Mouse (Mus musculus): ENCODE measurements around the gene Serpinf1. TPM values are rescaled to one million over a fixed set of nuclear protein-coding genes. Genes with fewer than 3 reads are reported as not detected.

Gene Serpinf1
- polyA plus RNA-seq, 1 experiment from 2014 or later: 42.6 TPM

DNA sequence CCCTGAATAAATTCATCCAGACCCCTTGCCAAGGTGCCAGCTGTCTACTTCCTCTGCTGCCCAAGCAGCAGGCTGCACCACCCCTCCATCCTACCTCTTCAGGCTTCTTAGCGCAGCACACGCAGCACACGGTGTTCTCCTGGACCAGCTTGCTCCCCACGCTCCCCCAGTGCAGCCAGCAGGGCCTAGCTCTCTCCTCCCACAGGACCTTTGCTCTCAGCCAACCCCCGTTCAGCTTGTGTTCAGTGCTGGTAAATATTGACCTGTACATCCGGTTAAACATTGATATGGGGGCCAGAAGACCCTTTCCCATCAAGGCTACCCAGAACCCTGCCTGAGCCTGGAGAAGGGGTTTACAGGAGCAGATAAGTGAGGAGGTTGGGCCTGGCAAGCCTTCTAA lies 16.9 kb upstream of the Serpinf1 start, which contains the start of gene Serpinf2:
Gene Serpinf2, minus strand, starts transcription at position 229 of the 400 bp plus-strand sequence.
- Histone ChIP-seq H3K4me2 (no peak within 1 kb of the TSS), H3K4me3 (no peak within 1 kb of the TSS), H3K27ac (replicated peaks) (no peak within 1 kb of the TSS), H3K4me1 (replicated peaks) (no peaks in the 10 kb centered on the region), H3K9me3 (no peaks in the 10 kb centered on the region), H3K9ac (no peak within 1 kb of the TSS), H3K36me3 (peaks cover 15% of the 10 kb centered on the region; the same call in 1 of the 2 replicates), H3K27me3 (no peaks in the 10 kb centered on the region)
- WGBS: 87% methylated on average over 6 of the region's 6 CpGs
- ATAC-seq (ENCODE audit: low FRiP score, low read depth): no peak

DNA sequence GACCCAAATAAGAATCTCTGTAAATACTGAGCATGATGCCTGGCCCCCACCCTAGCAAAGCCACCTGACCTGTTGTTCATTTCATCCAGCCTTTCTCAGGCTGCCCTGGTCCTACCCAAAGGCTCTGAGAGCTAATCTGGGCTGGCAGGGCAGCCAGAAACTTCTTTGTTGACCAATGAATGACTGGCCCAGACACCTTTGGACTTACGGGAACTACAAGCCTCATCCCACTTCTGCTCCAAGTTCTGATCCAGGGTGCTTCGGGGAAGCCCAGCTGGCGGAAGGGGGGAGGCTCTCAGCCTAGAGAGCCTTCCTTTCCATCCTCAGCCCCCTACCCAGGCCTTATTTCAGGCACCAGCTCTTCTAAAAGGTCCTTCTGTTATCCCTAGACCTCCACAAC lies 16.3 kb upstream of the Serpinf1 start:
- WGBS: 90% methylated on average over 3 of the region's 3 CpGs
- Histone ChIP-seq H3K4me1 (replicated peaks) (no peaks in the 10 kb centered on the region), H3K9ac (no peak overlapping the region), H3K27me3 (no peaks in the 10 kb centered on the region), H3K36me3 (peaks cover 11% of the 10 kb centered on the region; the same call in 1 of the 2 replicates), H3K4me2 (no peak overlapping the region), H3K27ac (replicated peaks) (no peak overlapping the region), H3K4me3 (no peak overlapping the region), H3K9me3 (no peaks in the 10 kb centered on the region)
- ATAC-seq (ENCODE audit: low FRiP score, low read depth): no peak

DNA sequence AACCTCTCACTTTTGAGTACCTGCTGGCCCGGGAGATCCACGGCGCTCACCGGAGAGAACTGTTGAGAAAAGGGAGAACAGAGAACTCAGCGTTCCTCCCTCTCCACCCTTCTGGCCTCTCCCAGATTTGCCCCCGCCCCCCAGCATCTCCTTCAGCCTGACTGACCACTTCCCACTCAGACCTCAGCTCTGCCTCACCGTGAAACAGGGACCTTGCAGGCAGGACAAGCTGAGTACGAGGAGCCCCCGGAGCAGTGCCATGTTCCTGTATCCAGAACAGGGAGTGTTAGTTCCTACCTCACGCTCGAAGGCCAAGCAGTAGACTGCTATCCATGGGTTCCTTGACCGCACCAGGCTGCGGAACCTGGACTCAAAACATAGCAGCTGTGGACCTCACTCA lies 15.7 kb upstream of the Serpinf1 start:
- no peak for ATAC-seq (ENCODE audit: low FRiP score, low read depth)
- Histone ChIP-seq H3K9ac (no peak overlapping the region), H3K9me3 (no peaks in the 10 kb centered on the region), H3K36me3 (peaks cover 8% of the 10 kb centered on the region; the same call in 1 of the 2 replicates), H3K4me3 (no peak overlapping the region), H3K27ac (replicated peaks) (no peak overlapping the region), H3K4me2 (no peak overlapping the region), H3K4me1 (replicated peaks) (no peaks in the 10 kb centered on the region), H3K27me3 (no peaks in the 10 kb centered on the region)
- WGBS: 92% methylated on average over 13 of the region's 13 CpGs

DNA sequence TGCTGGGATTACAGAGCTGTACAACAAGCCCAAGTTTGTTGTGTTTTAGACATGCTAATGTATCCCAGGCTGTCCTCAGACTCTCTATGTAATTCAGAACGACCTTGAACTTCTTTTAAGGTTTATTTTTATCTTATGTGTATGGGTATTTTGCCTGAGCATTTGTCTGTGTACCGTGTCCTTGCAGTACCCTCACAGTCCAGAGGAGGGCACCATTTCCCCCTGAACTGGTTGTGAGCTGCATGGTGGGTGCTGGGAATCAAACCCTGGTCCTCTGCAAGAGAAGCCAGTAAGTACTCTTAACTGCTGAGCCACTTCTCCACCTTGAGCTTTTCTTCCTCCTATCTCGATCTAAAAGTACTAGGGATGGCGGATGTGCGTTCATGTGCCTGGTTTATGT lies 11.6 kb upstream of the Serpinf1 start:
- no peak overlapping the region for H3K4me2 ChIP-seq
- H3K4me3 ChIP-seq: no peak overlapping the region
- no peaks in the 10 kb centered on the region for H3K27me3 ChIP-seq
- no peak overlapping the region for H3K27ac ChIP-seq (replicated peaks)
- no peaks in the 10 kb centered on the region for H3K9me3 ChIP-seq
- WGBS: 92% methylated on average over 5 of the region's 5 CpGs
- no peaks in the 10 kb centered on the region for H3K36me3 ChIP-seq
- ATAC-seq (ENCODE audit: low FRiP score, low read depth): no peak
- 0 out of 2 replicates have a peak, but pooled peaks cover 4% of the 10 kb centered on the region for H3K4me1 ChIP-seq (replicated peaks)
- no peak overlapping the region for H3K9ac ChIP-seq

DNA sequence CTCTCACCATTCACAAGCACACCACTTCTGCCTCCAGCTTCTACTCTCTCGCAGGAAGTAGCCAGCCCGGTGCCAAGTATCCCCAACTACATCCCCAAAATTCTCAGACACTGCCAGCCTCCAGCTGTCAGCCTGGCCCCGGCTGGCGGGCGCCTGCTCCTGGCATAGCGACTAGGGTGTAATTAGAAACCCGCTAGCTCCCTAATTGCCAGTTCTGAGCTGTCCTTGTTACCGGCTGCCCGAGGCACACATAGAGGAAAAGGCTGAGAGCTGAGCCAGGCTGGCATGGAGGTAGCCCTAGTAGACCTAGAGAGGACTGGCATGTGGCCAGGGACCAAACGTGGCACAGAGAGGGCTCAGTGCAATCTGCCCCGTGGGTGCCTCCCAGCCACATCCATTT lies 8.8 kb upstream of the Serpinf1 start:
- H3K27ac ChIP-seq (replicated peaks): no peak overlapping the region
- 60% methylated on average over 11 of the region's 11 CpGs for WGBS
- peak; percentile 75 for ATAC-seq (ENCODE audit: low FRiP score, low read depth)
- no peaks in the 10 kb centered on the region for H3K36me3 ChIP-seq
- no peak overlapping the region for H3K4me2 ChIP-seq
- H3K9ac ChIP-seq: no peak overlapping the region
- H3K4me1 ChIP-seq (replicated peaks): 0 out of 2 replicates have a peak, but pooled peaks cover 4% of the 10 kb centered on the region
- H3K27me3 ChIP-seq: no peaks in the 10 kb centered on the region
- no peaks in the 10 kb centered on the region for H3K9me3 ChIP-seq
- no peak overlapping the region for H3K4me3 ChIP-seq

DNA sequence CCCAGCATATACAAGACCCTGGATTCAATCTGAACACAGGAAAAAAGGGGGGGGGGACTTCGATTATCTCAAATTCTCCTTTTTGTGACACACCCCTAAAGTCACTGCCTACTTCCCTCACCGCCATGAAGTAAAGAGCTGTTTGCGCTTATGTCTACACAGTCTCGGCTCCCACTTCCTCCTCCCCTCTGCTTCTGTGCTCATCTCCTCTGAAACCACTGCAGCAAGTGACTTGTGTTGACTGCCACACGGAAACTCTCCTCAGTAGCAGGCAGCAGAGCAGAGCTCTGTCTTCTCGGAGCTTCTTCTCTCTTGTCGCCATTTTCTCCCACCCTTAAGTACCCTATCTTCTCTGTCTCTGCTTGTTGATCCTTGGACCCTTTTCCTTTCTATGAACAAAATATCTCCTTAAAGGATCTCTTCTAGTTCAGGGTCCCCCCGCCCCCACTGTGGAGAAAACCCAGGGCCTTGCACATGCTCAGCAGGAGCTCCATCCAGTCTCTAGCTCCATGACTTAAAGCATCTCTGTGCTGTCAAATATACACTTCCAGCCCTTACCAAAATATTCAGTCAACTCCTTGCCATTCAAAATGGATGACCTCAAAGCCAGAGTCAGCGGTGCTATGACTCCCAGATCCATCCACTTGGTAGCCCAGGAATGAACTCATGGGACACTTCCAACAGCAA lies 6.7 kb upstream of the Serpinf1 start:
- Histone ChIP-seq H3K27me3 (no peaks in the 10 kb centered on the region), H3K9ac (no peak overlapping the region), H3K36me3 (no peaks in the 10 kb centered on the region), H3K4me2 (no peak overlapping the region), H3K9me3 (no peaks in the 10 kb centered on the region), H3K4me3 (no peak overlapping the region), H3K4me1 (replicated peaks) (0 out of 2 replicates have a peak, but pooled peaks cover 4% of the 10 kb centered on the region), H3K27ac (replicated peaks) (no peak overlapping the region)
- no peak for ATAC-seq (ENCODE audit: low FRiP score, low read depth)
- 85% methylated on average over 9 of the region's 9 CpGs for WGBS

DNA sequence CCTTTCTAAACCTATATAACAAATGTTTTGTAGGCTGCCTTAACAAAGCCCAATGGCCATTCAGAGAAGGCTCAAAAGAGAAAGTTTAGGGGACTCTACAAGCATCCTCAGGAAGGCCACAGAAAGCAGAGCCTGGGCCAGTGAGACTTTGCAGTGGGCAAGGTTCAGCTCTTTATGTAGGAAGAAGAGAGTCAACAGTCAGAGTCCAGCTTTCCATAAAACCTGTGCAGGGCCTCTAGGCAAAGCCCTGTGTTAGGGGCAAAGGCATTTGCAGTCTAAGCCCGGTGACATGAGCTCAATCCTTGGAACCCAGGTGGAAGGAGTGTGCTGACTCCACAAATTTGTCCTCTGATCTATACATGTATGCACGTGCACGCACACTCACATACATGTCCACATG lies 2.0 kb upstream of the Serpinf1 start:
- ATAC-seq (ENCODE audit: low FRiP score, low read depth): no peak
- no peaks in the 10 kb centered on the region for H3K4me1 ChIP-seq (replicated peaks)

DNA sequence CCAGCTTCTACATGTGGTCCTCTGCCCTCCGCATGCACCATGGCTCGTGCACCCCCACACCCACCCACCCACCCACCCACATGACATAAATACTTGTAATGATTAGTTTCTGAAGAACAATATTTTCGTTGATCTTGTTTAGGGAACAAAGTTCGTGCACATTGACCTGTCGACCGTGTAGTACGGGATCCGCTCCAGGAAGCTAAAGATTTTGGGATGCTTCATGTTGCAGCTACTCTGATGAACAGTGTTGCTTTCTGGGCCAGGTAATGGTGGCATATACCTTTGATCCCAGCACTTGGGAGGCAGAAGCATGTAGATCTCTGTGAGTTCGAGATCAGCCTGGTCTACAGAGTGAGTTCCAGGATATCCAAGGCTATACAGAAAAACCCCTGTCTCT lies 1.5 kb upstream of the Serpinf1 start:
- Histone ChIP-seq H3K27me3 (no peaks in the 10 kb centered on the region), H3K9ac (no peak overlapping the region), H3K4me3 (no peak overlapping the region), H3K9me3 (no peaks in the 10 kb centered on the region), H3K4me1 (replicated peaks) (no peaks in the 10 kb centered on the region), H3K4me2 (no peak overlapping the region), H3K27ac (replicated peaks) (no peak overlapping the region), H3K36me3 (no peaks in the 10 kb centered on the region)
- WGBS: 90% methylated on average over 9 of the region's 9 CpGs
- no peak for ATAC-seq (ENCODE audit: low FRiP score, low read depth)

More for the DNA sequence above, 2.0 kb upstream of the Serpinf1 start:
- H3K36me3 ChIP-seq: no peaks in the 10 kb centered on the region
- no peak overlapping the region for H3K9ac ChIP-seq
- H3K27ac ChIP-seq (replicated peaks): no peak overlapping the region
- no peaks in the 10 kb centered on the region for H3K9me3 ChIP-seq
- WGBS: 95% methylated on average over 3 of the region's 3 CpGs
- H3K4me2 ChIP-seq: no peak overlapping the region
- H3K27me3 ChIP-seq: no peaks in the 10 kb centered on the region
- H3K4me3 ChIP-seq: no peak overlapping the region

DNA sequence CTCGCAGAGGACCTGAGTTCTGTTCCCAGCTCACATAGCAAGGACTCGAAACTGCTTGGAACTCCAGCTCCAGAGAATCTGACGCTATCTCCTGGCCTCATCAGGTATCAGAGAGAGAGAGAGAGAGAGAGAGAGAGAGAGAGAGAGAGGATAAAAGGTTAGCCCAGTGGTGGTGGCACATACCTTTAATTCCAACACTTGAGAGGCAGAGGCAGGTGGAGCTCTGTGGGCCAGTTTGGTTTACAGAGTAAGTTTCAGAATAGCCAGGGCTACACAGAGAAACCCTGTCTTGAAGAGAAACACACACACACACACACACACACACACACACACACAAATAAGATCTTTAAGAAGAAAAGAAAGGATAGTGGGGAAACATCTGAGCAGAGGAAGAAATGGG lies 590 bp upstream of the Serpinf1 start:
- WGBS: 89% methylated on average over 3 of the region's 3 CpGs
- no peak overlapping the region for H3K9ac ChIP-seq
- no peaks in the 10 kb centered on the region for H3K9me3 ChIP-seq
- H3K27ac ChIP-seq (replicated peaks): no peak overlapping the region
- no peak overlapping the region for H3K4me3 ChIP-seq
- H3K4me1 ChIP-seq (replicated peaks): no peaks in the 10 kb centered on the region
- H3K36me3 ChIP-seq: no peaks in the 10 kb centered on the region
- H3K4me2 ChIP-seq: no peak overlapping the region
- H3K27me3 ChIP-seq: no peaks in the 10 kb centered on the region
- no peak for ATAC-seq (ENCODE audit: low FRiP score, low read depth)

DNA sequence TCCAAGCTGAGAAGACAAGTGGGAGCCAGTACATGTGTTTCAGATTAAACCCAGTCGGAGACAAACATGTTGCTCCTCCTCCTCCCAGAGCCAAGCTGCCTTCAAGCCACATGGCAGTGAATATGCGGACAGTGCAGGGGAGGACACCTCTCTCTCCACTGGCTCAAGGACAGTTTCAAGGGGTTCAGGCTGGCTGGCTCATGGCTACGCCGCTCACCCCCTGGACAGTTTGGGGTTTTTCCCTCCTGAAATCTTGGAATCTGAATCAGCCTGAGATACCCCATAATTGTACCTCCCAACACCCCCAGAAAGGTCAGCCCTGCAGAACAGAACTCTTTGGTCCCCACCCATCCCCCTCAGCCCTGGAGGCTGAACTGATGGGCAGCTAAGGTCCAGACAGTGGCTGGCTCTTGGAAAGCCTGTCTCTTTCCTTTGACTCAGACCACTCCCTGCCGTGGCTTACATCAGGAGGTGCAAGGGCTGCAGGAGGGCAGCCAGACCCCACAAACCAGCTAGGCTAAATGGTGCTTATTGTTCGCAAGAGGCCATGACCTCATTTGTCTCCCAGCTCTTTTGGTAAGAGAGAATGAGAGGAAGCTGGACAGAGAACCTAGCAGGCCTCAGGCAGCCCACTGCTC lies 1.0 kb downstream of the Serpinf1 start:
- no peak overlapping the region for H3K4me2 ChIP-seq
- H3K4me3 ChIP-seq: no peak overlapping the region
- H3K9me3 ChIP-seq: no peaks in the 10 kb centered on the region
- 36% methylated on average over 6 of the region's 6 CpGs for WGBS
- H3K9ac ChIP-seq: no peak overlapping the region
- H3K36me3 ChIP-seq: no peaks in the 10 kb centered on the region
- no peak overlapping the region for H3K27ac ChIP-seq (replicated peaks)
- no peak for ATAC-seq (ENCODE audit: low FRiP score, low read depth)
- no peaks in the 10 kb centered on the region for H3K27me3 ChIP-seq
- H3K4me1 ChIP-seq (replicated peaks): no peaks in the 10 kb centered on the region

DNA sequence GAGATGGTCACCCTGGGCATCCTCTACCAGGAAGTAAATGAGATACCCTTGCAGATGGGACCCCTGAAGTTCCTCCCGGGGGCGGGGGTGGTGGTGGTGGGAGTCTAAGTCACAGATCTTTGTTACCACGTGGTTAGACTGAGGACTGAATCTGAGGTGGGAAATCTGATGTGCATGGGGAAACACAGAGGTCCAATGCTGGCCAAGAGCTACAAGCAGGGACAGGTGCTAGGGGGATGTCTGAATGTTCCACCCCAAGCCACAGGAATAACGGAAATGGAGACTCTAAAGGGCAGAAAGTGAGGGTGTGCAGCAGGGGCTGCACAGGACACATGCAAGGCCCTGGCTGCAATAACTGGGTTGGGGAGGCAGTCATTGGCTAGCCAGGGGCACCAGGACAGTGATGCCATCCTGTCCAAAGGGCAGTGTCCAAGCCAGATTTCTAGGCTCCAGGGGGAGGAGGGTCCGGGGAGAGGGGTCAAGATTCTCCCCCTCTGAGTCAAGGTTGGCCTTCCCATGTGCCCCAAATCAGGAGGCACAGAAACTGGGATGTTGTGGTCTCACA lies 1.6 kb downstream of the Serpinf1 start:
- H3K9me3 ChIP-seq: no peaks in the 10 kb centered on the region
- no peak for ATAC-seq (ENCODE audit: low FRiP score, low read depth)
- H3K9ac ChIP-seq: no peak overlapping the region
- H3K27me3 ChIP-seq: no peaks in the 10 kb centered on the region
- no peaks in the 10 kb centered on the region for H3K36me3 ChIP-seq
- no peaks in the 10 kb centered on the region for H3K4me1 ChIP-seq (replicated peaks)
- no peak overlapping the region for H3K27ac ChIP-seq (replicated peaks)
- WGBS: 63% methylated on average over 5 of the region's 5 CpGs
- H3K4me3 ChIP-seq: no peak overlapping the region
- no peak overlapping the region for H3K4me2 ChIP-seq

DNA sequence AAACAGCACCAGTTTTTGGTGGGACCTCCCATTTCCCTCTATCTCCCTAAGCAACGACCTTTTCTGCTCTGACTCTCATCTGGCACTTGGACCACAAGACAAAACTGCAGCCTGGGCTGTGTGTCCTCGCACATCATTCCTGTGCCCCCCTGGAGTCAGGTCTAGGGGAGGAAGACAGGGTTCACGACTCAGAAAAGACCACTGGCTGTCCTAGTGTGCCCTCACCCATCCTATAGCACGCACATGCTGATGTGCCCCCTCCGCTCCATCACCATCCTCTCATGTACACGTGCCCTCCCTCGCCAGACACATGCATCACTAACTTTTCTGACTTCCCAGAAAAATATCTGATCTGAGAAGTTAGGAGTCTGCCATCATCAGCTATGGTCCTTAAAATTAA lies 2.5 kb downstream of the Serpinf1 start:
- Histone ChIP-seq H3K9ac (no peak overlapping the region), H3K27me3 (no peaks in the 10 kb centered on the region), H3K27ac (replicated peaks) (no peak overlapping the region), H3K36me3 (no peaks in the 10 kb centered on the region), H3K9me3 (no peaks in the 10 kb centered on the region), H3K4me1 (replicated peaks) (0 out of 2 replicates have a peak, but pooled peaks cover 5% of the 10 kb centered on the region), H3K4me2 (no peak overlapping the region), H3K4me3 (no peak overlapping the region)
- WGBS: 74% methylated on average over 7 of the region's 7 CpGs
- ATAC-seq (ENCODE audit: low FRiP score, low read depth): no peak

All from hindbrain, embryonic 15.5 days (tissue).